Mouse (Mus musculus) retina, postnatal 7 days (tissue): ENCODE measurements around the gene Fcgrt.

Experiments
- DNase-seq: peaks from one replicate; pipeline ENCODE4 v3.0.0-alpha.2; 2012; ENCODE audit warnings: low read depth, low spot score

Fcgrt gene

DNA sequence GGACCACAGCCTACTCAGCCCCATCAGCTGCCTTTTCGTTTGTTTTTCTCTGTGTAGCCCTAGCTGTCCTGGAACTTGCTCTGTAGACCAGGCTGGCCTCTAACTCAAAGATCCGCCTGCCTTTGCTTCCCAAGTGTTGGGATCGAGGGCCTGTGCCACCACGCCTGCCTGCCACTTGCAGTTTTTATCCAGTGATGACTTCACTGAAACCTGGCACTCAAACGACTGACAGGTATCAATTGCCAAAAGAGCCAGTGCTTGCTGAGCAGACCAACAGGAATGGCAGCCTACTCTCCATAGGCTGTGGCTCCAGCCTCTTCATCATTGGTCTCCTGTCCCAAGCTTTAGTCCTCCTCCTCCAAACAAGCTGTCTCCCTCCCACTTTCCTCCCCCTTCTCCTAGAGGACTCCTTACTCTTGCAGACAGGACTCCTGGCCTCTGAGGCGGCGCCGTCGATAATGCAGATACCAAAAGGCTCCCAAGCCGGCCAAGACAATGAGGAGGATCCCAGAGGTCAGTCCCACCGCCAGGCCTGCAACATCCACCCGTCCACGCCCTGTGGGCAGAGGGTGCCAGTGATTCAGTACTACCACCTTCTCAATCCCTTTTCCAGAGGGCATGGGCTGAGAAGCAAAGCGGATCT is 47.2 kb downstream of the Fcgrt start:
- no peak for DNase-seq

DNA sequence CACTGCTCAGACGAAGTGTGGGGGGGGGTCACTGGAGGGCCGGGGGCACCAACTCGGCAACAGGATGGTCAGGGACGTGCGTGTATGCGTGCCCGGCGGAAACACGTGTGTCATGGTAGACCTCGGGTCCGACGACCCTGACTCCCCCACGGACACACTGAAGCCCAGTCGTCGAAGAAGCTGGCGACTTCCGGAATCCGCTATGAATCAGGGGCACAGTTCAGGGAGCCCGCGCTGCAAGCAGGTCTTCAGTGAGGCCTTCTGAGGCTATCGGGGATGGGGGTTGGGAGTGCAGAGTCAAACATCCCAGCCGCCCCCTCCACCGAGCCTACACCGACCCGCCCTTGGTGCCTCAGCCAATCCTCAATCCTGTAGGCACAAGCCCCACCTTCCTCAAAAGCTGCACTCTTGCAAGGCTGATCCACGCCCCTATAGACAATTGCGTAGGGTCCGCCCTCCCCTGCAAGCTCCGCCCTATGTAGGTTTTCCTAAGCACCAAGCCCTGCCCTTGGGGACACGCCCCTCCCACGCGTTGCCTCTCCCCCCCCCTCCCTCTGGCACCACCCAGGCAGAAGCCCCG is 49.6 kb downstream of the Fcgrt start:
- DNase-seq, result peak; percentile 85

DNA sequence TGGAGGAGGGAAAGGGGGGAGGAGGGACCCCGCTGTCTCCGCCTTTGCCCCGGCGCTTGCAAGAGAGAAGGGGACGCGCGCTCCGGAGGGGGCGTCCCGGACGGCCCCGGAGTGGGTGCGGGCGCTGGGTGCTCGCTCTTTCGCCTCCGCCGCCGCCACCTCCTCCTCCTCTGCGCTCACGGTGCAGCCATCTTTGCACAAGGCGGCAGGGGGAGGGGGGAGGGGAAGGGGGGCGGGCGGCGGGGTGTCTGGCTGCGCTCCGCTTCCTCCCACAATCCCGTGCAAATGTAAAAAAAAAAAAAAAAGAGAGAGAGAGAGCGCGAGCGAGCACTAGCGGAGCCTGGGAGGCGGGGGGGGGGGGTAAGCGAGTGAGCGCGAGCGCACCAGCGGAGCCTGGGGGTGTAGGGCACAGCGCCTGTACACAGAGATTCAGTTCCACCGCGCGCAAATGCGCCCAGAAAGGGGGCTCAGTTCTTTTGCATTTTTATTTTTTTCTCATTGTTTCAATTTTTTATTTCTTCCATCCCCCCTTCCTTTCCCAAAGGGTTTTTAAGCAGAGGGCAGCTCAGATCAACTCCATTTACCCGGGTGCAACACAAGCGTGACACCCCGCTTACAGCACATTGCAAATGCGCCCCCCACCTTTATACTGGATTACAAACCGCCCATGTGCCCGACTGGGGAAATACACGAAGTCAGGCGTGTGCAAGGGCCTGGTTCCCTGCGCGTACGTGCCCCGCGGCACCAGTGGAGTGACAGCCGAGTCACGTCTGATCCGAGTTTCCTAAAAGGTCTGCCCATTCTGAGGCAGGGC is 50.3 kb downstream of the Fcgrt start:
- peak; percentile 71 for DNase-seq

DNA sequence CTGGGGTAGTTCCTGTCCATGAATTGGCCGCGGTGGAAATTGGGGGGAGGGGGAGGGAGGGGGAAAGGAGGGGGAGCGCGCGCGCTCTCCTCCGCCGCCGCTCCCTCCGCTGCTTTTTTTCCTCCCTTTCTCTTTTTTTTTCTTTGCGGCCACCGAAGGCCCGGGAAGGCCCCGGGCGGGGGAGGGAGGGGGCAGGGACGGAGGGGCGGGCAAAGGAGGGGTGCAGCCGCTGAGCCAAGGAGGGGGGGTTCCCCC is 50.9 kb downstream of the Fcgrt start, which contains the start of gene Prr12:
TSS of gene Prr12 (minus strand) at position 20 of the 255 bp plus-strand sequence.
- DNase-seq, result peak; percentile 33

DNA sequence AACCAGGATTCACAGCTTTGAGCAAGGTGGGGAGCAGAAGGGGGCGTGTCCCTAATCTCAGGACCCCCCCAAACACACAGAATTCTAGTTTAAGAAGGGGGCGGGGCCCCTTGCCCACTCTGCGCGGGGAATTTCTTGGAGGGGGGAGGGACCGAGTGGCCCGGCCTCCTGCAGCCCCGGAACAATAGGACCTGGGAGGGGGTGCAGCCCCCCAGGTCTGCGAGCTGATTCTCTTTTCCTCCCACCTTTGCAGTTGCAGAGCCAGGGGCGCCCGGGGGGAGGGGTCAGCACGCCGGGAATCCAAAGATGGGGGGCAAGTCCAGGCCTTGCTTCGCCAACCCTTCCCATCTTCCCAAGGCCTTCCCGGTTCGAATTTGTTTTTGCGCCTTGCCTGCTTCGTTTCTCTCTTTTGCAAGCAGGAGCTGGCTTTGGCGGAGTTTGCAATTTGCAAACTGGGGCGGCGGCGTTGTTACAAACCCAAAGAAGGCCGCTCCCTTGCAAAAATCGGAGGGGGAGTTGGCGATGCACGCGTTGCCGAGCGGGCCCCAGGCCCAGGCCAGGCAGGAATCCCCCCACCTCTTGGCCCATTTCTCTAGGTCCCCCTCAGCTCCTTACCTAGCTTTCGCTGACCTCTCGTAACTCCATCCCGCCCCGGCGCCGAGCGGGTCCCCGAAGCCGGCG is 51.3 kb downstream of the Fcgrt start:
- DNase-seq, result no peak

DNA sequence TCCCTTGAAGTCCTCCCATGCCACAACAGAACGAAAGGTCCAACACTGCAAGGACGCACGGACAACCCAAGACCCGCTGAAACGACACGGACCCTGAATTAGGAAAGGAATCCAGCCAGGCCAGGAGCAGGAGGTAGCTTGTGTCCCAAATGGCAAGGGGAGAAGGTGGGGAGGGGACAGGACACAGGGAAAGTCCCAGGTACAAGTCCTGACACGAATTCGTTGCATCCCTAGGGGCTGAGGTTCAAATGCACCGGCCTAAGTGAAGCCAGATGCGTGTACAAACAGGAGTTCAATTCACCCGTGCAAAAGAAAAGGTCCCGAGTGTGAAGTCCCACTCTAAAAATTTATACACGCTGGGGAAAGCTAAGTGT is 52.1 kb downstream of the Fcgrt start:
- no peak for DNase-seq

DNA sequence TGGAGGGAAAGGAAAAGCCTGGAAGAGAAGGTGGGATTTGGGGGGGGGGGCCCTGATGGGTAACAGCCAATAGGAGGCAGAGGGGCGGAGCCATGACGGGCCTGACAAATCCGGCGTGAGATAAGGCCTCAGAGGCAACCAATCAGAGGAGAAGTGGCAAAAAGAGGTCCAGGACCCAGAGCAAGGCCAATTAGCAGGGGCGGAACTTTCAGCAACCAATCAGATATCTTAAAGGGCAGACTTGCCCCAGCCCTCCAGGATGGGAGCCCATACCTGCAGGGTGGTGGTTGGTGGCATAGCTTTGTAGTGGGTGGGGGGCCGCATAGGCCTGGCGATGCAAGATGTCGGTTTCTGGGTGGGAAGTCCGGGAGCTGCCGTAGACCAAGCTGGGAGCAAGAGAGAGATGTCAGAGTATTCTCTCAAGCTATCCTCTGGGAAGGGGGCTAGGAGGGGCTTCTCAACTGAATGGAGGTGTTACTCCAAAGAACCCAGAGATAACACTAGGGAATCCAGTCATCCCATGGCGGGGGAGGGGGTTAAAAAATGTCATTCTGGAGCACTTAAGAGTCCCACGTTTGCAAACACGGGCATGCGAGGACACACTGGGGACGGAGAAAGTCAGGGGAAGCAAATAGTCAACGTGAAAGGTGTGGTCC is 52.6 kb downstream of the Fcgrt start:
- DNase-seq, result peak; percentile 76

DNA sequence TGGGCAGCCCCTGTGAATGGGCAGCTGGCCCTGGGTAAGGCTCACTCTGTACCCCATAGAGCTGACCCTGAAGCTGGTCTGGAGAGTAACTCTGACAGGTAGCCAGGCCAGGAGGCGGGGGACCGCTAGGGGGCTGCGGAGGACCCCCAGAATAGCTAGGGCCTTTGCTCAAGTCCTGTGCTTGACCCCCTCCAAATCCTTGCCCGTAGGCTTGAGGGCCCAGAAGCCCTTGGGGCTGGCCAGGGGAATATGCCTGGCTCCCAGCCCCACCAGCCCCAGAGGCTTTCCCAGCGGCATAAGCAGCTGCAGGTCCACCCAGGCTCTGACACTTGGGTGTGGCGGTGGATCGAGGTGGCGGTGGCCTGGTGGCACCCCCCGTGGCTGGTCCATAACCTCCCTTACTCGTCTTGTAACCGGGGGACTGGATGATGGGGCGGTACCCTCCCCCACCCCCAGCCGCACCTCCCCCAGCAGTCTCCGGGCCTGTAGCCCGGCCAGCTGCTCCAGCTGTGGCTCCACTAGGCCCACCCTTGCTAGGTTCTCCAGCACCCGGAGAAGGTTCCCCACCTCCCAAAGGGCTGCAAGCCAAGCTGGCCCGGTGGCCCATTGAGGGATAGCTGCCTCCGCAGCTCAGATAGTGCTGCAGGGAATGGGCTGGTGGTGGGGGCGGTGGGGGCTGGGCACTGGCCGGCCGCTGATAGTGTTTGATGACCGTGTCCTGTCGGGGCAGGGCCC is 54.6 kb downstream of the Fcgrt start:
- DNase-seq, result no peak

DNA sequence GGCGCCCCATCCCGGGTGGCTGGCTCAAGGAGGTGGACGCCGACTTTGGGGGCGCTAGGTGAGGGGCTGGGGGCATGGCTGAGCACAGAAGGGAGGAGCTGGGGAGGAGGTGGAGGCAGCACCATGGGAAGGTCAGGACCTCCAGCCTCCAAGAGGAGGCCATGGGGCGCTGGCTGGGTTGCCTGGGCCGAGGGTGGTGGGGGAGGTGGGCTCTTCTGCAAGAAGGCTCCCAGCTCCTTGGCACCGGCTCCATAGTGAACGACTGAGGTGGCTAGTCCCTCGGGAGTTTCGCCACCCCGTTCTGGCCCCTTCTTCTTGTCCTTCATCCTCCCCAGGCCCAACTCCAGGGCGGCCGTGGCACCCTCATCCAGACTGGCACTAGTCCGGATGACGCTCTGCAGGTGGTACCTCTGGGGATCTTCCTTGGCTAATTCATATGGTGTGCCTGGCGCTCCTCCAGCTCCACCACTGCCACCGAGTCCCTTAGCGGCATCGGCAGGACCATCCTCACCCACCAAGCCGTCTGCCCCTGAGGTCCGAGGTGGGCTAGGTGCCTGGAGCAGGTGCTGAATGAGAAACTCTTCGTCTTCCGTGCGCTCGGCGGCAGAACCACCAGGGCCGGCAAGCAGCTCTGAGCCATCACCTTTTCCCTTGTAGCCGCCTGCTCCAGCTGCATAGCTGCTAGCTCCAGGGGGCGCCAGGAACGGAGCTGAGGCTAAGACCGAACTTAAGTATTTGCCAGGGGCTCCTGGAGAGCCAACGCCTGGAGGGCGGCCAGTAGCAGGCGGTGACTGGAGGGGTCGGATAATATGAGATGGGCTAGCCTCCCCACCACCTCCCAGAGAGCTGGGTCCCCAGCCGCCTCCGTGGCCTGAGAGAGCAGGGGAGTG is 55.4 kb downstream of the Fcgrt start:
- DNase-seq, result no peak

DNA sequence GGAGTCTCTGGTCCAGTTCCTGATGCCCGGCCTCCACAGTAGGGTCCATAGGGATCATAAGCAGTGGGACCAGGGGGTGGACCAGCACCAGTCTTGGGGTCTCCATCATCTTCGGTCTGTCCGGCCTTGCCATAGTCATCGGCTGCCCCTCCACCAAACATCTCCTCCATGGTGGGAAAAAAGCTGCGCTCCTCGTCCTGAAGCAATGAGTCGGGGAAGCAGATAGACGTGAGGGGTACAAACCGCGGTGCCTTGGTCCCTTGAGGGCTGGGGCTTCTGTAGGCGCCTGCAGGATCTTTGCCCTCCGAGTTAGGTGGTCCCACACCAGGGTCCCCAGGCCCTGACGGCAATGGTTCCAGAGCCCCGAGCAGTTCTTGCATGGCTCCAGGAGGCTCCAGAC is 56.2 kb downstream of the Fcgrt start:
- no peak for DNase-seq

DNA sequence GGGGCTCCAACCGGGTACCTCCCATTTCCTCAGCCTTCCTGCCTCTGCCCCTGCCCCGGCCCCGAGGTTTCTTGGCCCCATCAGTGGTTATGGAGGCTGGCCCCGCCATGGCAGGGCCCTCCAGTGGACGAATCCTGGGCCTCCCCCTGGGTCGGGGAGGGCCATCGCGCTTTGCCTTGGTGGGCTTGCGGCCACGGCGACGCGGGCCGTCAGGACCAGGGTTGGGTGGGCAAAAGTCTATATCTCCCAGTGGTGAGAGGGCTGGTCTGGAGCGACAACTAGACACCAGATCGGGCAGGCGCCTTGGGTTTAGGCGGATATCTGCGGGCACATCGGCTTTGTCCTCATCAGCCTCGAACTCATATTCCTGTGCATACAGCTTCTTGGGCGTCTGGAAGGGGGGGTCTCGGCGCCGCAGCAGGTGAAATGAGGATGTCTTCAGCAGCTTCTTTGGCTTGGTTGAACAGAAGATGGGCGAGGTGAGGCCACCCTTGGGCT is 56.7 kb downstream of the Fcgrt start:
- no peak for DNase-seq

DNA sequence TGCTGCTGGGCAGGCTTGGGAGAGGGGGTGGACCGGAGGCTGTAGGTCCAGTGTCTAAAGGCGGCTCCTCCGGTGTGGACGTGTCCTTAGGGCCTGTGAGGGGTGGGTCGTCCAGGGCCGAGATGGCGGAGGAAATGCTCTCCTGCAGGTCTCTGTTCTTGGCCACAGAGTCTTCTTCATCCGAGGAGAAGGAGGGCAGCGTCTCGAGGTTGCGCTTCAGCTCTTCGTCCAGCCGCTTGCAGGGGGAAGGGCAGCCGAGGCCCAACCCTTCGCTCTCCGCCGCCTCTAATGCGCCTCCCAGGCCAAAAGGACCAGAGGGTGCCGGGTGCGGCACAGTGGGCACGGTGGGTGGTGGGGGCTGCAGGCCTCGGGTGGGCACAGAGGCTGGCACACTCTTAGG is 57.9 kb downstream of the Fcgrt start:
- DNase-seq, result no peak

DNA sequence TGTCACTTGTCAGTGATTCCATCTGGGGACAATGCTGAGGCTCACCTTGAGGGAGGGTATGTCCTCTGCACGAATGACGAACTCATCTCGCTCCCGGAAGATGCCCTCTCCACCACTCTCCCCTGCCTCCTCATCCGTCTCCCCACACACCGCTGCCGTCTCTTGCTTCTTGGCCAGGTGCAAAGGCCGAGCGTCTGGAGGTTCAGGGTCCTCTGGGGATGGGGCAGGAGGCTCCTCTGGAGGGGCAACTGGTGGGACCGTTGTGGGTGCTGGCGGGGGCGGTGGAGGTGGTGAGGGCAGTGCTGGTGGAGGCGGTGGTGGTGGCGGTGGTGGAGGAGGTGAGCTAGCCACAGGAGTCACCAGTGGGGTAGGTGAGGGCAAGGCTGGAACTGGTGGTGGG is 60.3 kb downstream of the Fcgrt start:
- no peak for DNase-seq
